Mouse (Mus musculus) small intestine, adult 2 months (tissue): ENCODE measurements around the gene Dnttip1.

Experiments
- CTCF ChIP-seq: fragments of 200-500 bp; IDR thresholded peaks from 2 replicates; pipeline ENCODE4 v1.5.1; 2012; ENCODE audit warnings: low read depth, mild to moderate bottlenecking, control low read depth, inconsistent platforms, low read length, moderate library complexity, mixed read lengths; ENCODE audit not compliant: insufficient replicate concordance, insufficient read length; ENCODE audit errors: extremely low read depth
- POLR2A ChIP-seq: fragments of 200-500 bp; IDR thresholded peaks from 2 replicates; pipeline ENCODE4 v1.6.1; 2012; ENCODE audit warnings: low read depth, mild to moderate bottlenecking, control low read depth, inconsistent platforms, low read length, moderate library complexity

DNA sequence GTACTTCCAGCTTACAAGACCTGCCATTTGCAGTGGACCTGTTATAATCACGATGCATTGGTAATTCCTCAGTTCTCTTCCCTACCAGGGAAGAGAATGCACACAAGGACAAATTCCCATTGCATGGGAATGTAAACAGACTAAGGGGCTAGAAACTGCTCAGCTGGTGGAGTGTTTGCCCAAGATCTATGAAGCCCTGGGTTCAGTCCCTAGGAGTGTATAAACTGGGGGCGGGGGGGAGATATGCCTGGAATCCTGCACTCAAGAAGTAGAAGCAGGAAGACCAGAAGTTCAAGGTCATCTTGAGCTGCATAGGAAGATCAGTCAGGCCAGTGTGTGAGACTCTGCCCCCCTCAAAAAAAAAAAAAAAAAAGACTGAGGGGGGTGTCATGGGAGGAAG lies 12.5 kb upstream of the Dnttip1 start:
- no peak for TF ChIP-seq CTCF
- no peak for TF ChIP-seq POLR2A
